In the genomic region with DNA sequence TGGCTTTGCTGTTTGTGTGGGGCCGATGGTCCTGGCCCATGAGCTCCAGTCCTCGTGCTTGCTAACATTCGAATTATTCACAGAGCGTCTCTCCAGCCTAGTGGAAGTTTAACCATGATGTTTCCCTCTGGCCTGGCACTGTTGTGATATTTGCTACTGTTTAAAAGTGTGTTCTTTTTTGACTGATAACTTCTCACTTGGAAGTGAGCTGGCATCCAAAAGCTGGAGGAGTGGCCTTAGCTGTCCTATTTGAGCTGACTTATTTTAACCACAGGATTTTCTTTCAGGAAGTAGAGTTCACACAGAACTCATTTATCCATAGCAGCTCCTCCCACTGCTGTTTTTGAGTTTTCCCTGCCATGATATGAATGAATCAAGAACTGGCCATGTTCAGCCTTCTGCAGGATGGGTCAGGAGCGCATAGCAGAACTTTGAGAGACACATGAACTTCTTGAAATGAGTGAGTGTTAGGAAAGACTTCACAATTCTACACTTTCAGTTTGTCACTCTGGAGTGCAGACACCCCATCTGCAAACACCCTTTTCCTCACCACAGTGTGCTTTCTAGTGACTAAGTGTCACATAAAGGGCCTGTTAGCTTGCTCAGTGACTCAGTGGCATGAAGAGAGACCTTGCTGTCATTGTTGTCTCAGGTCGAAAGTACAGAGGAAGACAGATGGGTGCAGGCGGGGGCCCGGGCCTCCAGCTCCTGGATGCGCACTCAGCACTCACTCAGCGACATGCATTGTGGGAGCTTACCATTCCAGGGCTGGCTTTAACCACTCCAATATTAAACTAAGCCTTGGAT, we compare ENCODE assay signal across 14 mouse cellular contexts.
DNase-seq lines count a peak whose midpoint lies in the region; ATAC-seq and TF ChIP-seq lines count a peak whose summit lies in the region.
"Had no signal": no experiment of that assay in that cellular context is flagged by ENCODE, and none has a peak within 500 bp of the region (broad histone marks: within the 10 kb centered on the region; RNA-seq: fewer than 3 reads in every experiment).

No protein-coding gene starts in this region.

- no peak for TF ChIP-seq CTCF in kidney, postnatal 0 days (IDR thresholded peaks at IDR 0.05; ENCODE audit: low read depth)
- no peak for TF ChIP-seq CTCF in stomach, postnatal 0 days (IDR thresholded peaks at IDR 0.05; ENCODE audit: low read depth)

- H3K9ac ChIP-seq in heart, embryonic 15.5 days, result no peak overlapping the region
- H3K9ac ChIP-seq in kidney, postnatal 0 days (ENCODE audit: low read depth, low read length), result no peak overlapping the region
- H3K9ac ChIP-seq in stomach, postnatal 0 days (ENCODE audit: low read length), result no peak overlapping the region
- H3K9ac ChIP-seq: hindbrain, embryonic 15.5 days; liver, embryonic 13.5 days; neural tube, embryonic 12.5 days had no signal

- peak overlapping the region; percentile 26; the same call in 1 of the 2 replicates for H3K27ac ChIP-seq in heart, embryonic 15.5 days
- H3K27ac ChIP-seq in kidney, postnatal 0 days, result peak overlapping the region; percentile 37; the same call in 1 of the 2 replicates
- H3K27ac ChIP-seq in stomach, postnatal 0 days (replicated peaks), result peak overlapping the region; percentile 24; the same call in 1 of the 2 replicates
- H3K27ac ChIP-seq: embryonic facial prominence, embryonic 10.5 days; hindbrain, embryonic 15.5 days; liver, embryonic 13.5 days; midbrain, embryonic 10.5 days; neural tube, embryonic 12.5 days had no signal

- no peaks in the 10 kb centered on the region for H3K36me3 ChIP-seq in heart, embryonic 15.5 days
- peaks cover 82% of the 10 kb centered on the region for H3K36me3 ChIP-seq in megakaryocyte, embryonic 14.5 days (replicated peaks; ENCODE audit: low read length)
- peaks cover 3% of the 10 kb centered on the region; the same call in 1 of the 2 replicates for H3K36me3 ChIP-seq in kidney, postnatal 0 days (ENCODE audit: insufficient read depth, low read length)
- H3K36me3 ChIP-seq in stomach, postnatal 0 days (ENCODE audit: control insufficient read depth, insufficient read depth, low read length), result no peaks in the 10 kb centered on the region; the same call in 1 of the 2 replicates
- H3K36me3 ChIP-seq: embryonic facial prominence, embryonic 10.5 days; hindbrain, embryonic 15.5 days; liver, embryonic 13.5 days; midbrain, embryonic 10.5 days; neural tube, embryonic 12.5 days had no signal

- TF ChIP-seq EP300 in stomach, postnatal 0 days (optimal IDR thresholded peaks at IDR 0.05), result no peak

- H3K4me3 ChIP-seq in heart, embryonic 15.5 days, result no peak overlapping the region
- H3K4me3 ChIP-seq in megakaryocyte, embryonic 14.5 days (replicated peaks), result peak overlapping the region; percentile 52
- no peak overlapping the region for H3K4me3 ChIP-seq in kidney, postnatal 0 days (replicated peaks; ENCODE audit: low read depth, low read length)
- H3K4me3 ChIP-seq in stomach, postnatal 0 days (ENCODE audit: low read depth, low read length), result no peak overlapping the region
- H3K4me3 ChIP-seq: embryonic facial prominence, embryonic 10.5 days; hindbrain, embryonic 15.5 days; liver, embryonic 13.5 days; midbrain, embryonic 10.5 days; neural tube, embryonic 12.5 days had no signal

- ATAC-seq in heart, embryonic 15.5 days (replicated peaks; ENCODE audit: insufficient number of reproducible peaks, insufficient read depth, low FRiP score, low read depth), result no peak
- ATAC-seq in megakaryocyte, adult 5-6 weeks (ENCODE audit: poor library complexity, severe bottlenecking), result no peak
- no peak for ATAC-seq in kidney, postnatal 0 days (replicated peaks; ENCODE audit: low FRiP score, low read depth)
- peak; percentile 82 for ATAC-seq in stomach, postnatal 0 days (ENCODE audit: low FRiP score, low TSS enrichment)

- no peaks in the 10 kb centered on the region for H3K27me3 ChIP-seq in heart, embryonic 15.5 days
- no peaks in the 10 kb centered on the region for H3K27me3 ChIP-seq in megakaryocyte, embryonic 14.5 days (replicated peaks)
- H3K27me3 ChIP-seq in kidney, postnatal 0 days (ENCODE audit: insufficient read depth, low read length), result no peaks in the 10 kb centered on the region
- H3K27me3 ChIP-seq in stomach, postnatal 0 days (ENCODE audit: control insufficient read depth, insufficient read depth, low read length), result no peaks in the 10 kb centered on the region
- H3K27me3 ChIP-seq: hindbrain, embryonic 15.5 days; liver, embryonic 13.5 days; neural tube, embryonic 12.5 days had no signal

- no peak for DNase-seq in heart, adult 18-20 months
- peak; percentile 34 for DNase-seq in kidney, postnatal 0 days (ENCODE audit: low spot score)
- DNase-seq in stomach, postnatal 0 days (ENCODE audit: low spot score), result peak; percentile 28
- DNase-seq in gastrocnemius, postnatal 10 days, result no peak
- no peak for DNase-seq in cerebellum, adult 11 months
- DNase-seq: cerebellum, adult 9-10 months; liver, embryonic 13.5 days had no signal

- 59% methylated on average over 10 of the region's 10 CpGs for WGBS in heart, embryonic 15.5 days
- 64% methylated on average over 10 of the region's 10 CpGs for WGBS in kidney, postnatal 0 days
- WGBS in stomach, postnatal 0 days, result 60% methylated on average over 10 of the region's 10 CpGs

- no peak overlapping the region for H3K4me2 ChIP-seq in heart, embryonic 15.5 days
- no peak overlapping the region for H3K4me2 ChIP-seq in kidney, postnatal 0 days (ENCODE audit: low read length)
- H3K4me2 ChIP-seq in stomach, postnatal 0 days (replicated peaks; ENCODE audit: low read depth), result no peak overlapping the region
- H3K4me2 ChIP-seq: hindbrain, embryonic 15.5 days; liver, embryonic 13.5 days; neural tube, embryonic 12.5 days had no signal

- H3K4me1 ChIP-seq in heart, embryonic 15.5 days (replicated peaks), result peaks cover 49% of the 10 kb centered on the region
- H3K4me1 ChIP-seq in megakaryocyte, embryonic 14.5 days, result peaks cover 97% of the 10 kb centered on the region
- H3K4me1 ChIP-seq in kidney, postnatal 0 days (replicated peaks; ENCODE audit: insufficient read depth, low read length), result no peaks in the 10 kb centered on the region; the same call in 1 of the 2 replicates
- 0 out of 2 replicates have a peak, but pooled peaks cover 2% of the 10 kb centered on the region for H3K4me1 ChIP-seq in stomach, postnatal 0 days (replicated peaks; ENCODE audit: control insufficient read depth, insufficient read depth)
- H3K4me1 ChIP-seq: embryonic facial prominence, embryonic 10.5 days; midbrain, embryonic 10.5 days; neural tube, embryonic 12.5 days had no signal

- no peaks in the 10 kb centered on the region for H3K9me3 ChIP-seq in heart, embryonic 15.5 days (replicated peaks)
- no peaks in the 10 kb centered on the region for H3K9me3 ChIP-seq in megakaryocyte, embryonic 14.5 days
- H3K9me3 ChIP-seq in kidney, postnatal 0 days (replicated peaks; ENCODE audit: low read length), result no peaks in the 10 kb centered on the region
- H3K9me3 ChIP-seq in stomach, postnatal 0 days (ENCODE audit: control insufficient read depth, low read length), result no peaks in the 10 kb centered on the region
- H3K9me3 ChIP-seq: embryonic facial prominence, embryonic 10.5 days; hindbrain, embryonic 15.5 days; liver, embryonic 13.5 days; midbrain, embryonic 10.5 days; neural tube, embryonic 12.5 days had no signal

Comparison
In these comparisons a context has a peak if more than half of its experiments do, and no peak if none do; other contexts are left out.
1. DNase-seq: peak in kidney, postnatal 0 days (single experiment) and stomach, postnatal 0 days (single experiment); none in heart, adult 18-20 months (0 of 2), gastrocnemius, postnatal 10 days (single experiment) and cerebellum, adult 11 months (single experiment).
2. Peak in every context shown above with its lines, with median percentiles within 50 percentile points of each other: H3K27ac ChIP-seq.